Mouse (Mus musculus) small intestine, adult 2 months (tissue): ENCODE results near the gene Hoxb2.

Experiments used
- CTCF ChIP-seq: fragments of 200-500 bp; IDR thresholded peaks from 2 replicates; pipeline ENCODE4 v1.5.1; 2012; ENCODE audit warnings: low read depth, mild to moderate bottlenecking, control low read depth, inconsistent platforms, low read length, moderate library complexity, mixed read lengths; ENCODE audit not compliant: insufficient replicate concordance, insufficient read length; ENCODE audit errors: extremely low read depth
- POLR2A ChIP-seq: fragments of 200-500 bp; IDR thresholded peaks from 2 replicates; pipeline ENCODE4 v1.6.1; 2012; ENCODE audit warnings: low read depth, mild to moderate bottlenecking, control low read depth, inconsistent platforms, low read length, moderate library complexity

- TF ChIP-seq CTCF (no peak), POLR2A (no peak)
These were observed 37.3 kb downstream of the Hoxb2 start for GRCm38 (mm10) chr11:96387635-96388034.
